Mouse (Mus musculus): ENCODE measurements around the gene Ccr7. TPM values are rescaled to one million over a fixed set of nuclear protein-coding genes. Genes with fewer than 3 reads are reported as not detected.

The Ccr7 gene
- polyA plus RNA-seq, 1 experiment, result not detected

GRCm38 (mm10) chr11:99170547-99171267 lies 15.8 kb upstream of the Ccr7 start:
- Histone ChIP-seq H3K27ac (ENCODE audit: insufficient read depth, low read depth, low read length) (no peak overlapping the region), H3K4me1 (ENCODE audit: control insufficient read depth, insufficient read depth, low read length) (peaks cover 10% of the 10 kb centered on the region), H3K4me3 (ENCODE audit: insufficient read depth, low read length) (no peak overlapping the region)
- TF ChIP-seq CTCF (IDR thresholded peaks at IDR 0.05; ENCODE audit: low read depth, low read length) (no peak), POLR2A (IDR thresholded peaks at IDR 0.05; ENCODE audit: borderline replicate concordance, low read depth, low read length) (no peak)

DNA sequence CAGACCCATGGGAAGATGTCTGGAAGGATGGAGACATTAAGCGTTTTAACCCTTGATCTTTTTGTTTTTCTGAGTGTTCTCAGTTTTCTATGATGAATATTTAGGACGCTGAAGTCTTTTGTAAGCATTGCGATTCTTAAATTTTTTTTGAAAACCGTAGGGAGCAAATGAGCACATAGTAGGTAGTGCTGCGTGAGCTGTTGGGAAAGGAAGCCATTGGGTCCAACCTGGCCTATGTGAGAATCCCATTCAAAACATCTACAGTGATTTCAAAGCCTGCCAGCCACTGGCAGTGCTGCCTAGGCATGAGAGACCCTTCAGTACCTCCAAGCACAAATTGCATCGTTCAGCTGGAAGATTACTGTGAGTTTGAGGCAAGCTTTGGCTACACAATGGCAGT lies 15.1 kb upstream of the Ccr7 start:
- H3K27ac ChIP-seq (ENCODE audit: insufficient read depth, low read depth, low read length), result no peak overlapping the region
- H3K4me1 ChIP-seq (ENCODE audit: control insufficient read depth, insufficient read depth, low read length), result peaks cover 16% of the 10 kb centered on the region
- H3K4me3 ChIP-seq (ENCODE audit: insufficient read depth, low read length), result no peak overlapping the region
- TF ChIP-seq POLR2A (IDR thresholded peaks at IDR 0.05; ENCODE audit: borderline replicate concordance, low read depth, low read length), result no peak
- no peak for TF ChIP-seq CTCF (IDR thresholded peaks at IDR 0.05; ENCODE audit: low read depth, low read length)

- TF ChIP-seq POLR2A (IDR thresholded peaks at IDR 0.05; ENCODE audit: borderline replicate concordance, low read depth, low read length) (no peak), CTCF (IDR thresholded peaks at IDR 0.05; ENCODE audit: low read depth, low read length) (no peak)
- Histone ChIP-seq H3K4me1 (ENCODE audit: control insufficient read depth, insufficient read depth, low read length) (peaks cover 21% of the 10 kb centered on the region), H3K4me3 (ENCODE audit: insufficient read depth, low read length) (no peak overlapping the region), H3K27ac (ENCODE audit: insufficient read depth, low read depth, low read length) (no peak overlapping the region)
Observed at GRCm38 (mm10) chr11:99169438-99169837, 14.6 kb upstream of the Ccr7 start.

DNA sequence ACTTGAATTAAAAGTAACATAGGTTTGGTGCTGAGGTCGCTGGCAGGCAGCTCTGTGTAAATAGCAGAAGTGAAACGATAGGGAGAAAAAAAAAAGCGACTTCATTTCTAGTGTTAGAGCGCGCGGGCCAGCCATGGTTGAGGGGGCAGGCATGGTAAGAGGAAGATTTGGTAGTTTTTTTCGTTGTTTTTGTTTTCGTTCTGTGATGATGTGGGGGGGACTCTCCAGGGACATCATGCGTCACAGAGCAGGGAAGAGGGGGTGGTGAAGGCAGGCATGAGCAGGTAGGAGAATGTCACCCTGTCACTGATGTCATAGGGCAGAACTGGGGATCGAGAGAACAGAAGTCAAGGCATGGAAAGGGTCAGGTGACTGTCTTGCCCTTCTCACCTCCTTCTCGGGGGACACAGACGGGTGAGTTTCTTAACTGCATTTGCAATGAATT lies 13.2 kb upstream of the Ccr7 start:
- Histone ChIP-seq H3K27ac (ENCODE audit: insufficient read depth, low read depth, low read length) (no peak overlapping the region), H3K4me3 (ENCODE audit: insufficient read depth, low read length) (peak overlapping the region; percentile 58), H3K4me1 (ENCODE audit: control insufficient read depth, insufficient read depth, low read length) (peaks cover 23% of the 10 kb centered on the region)
- TF ChIP-seq POLR2A (IDR thresholded peaks at IDR 0.05; ENCODE audit: borderline replicate concordance, low read depth, low read length) (no peak), CTCF (IDR thresholded peaks at IDR 0.05; ENCODE audit: low read depth, low read length) (no peak)

DNA sequence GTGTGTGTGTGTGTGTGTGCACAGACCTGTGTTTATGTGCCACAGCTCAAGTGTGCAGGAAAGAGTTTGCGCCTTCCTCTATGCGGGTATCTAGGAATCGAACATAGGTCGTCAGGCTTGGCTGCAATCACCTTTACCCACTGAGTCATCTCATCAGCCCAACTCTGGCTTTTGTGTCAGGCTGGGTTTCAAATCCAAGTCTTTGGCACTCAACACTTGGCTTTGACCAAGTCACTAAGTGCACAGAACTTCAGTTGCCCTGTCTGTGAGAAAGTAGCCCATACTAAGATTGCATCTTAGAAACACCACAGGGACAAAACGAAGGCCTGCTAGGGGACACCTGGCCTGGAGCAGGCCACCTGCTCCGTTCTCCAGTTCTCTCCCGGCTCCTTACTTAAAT lies 12.7 kb upstream of the Ccr7 start:
- no peak overlapping the region; the same call in 1 of the 2 replicates for H3K27ac ChIP-seq (ENCODE audit: insufficient read depth, low read depth, low read length)
- peaks cover 23% of the 10 kb centered on the region for H3K4me1 ChIP-seq (ENCODE audit: control insufficient read depth, insufficient read depth, low read length)
- TF ChIP-seq POLR2A (IDR thresholded peaks at IDR 0.05; ENCODE audit: borderline replicate concordance, low read depth, low read length) (no peak), CTCF (IDR thresholded peaks at IDR 0.05; ENCODE audit: low read depth, low read length) (no peak)
- H3K4me3 ChIP-seq (ENCODE audit: insufficient read depth, low read length), result no peak overlapping the region

DNA sequence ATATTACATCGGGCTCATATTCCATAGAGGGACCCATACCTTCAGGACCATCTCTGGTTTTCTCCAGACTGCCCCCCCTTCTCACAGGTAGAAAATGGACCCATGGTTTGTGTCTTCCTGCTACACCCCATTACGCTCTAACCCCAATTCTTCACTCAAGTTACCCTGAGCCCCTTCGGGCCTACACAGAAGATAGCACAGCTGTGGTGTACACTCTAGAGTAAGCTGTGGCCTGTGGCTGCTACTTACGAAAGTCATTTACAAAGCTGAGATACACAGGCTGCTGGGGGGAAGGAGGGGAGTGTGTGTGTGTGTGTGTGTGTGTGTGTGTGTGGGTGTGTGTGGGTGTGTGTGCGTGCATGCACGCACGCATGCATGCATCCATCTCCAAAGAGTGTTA lies 11.4 kb upstream of the Ccr7 start:
- Histone ChIP-seq H3K4me1 (ENCODE audit: control insufficient read depth, insufficient read depth, low read length) (peaks cover 23% of the 10 kb centered on the region), H3K27ac (ENCODE audit: insufficient read depth, low read depth, low read length) (no peak overlapping the region), H3K4me3 (ENCODE audit: insufficient read depth, low read length) (no peak overlapping the region)
- TF ChIP-seq POLR2A (IDR thresholded peaks at IDR 0.05; ENCODE audit: borderline replicate concordance, low read depth, low read length) (no peak), CTCF (IDR thresholded peaks at IDR 0.05; ENCODE audit: low read depth, low read length) (no peak)

DNA sequence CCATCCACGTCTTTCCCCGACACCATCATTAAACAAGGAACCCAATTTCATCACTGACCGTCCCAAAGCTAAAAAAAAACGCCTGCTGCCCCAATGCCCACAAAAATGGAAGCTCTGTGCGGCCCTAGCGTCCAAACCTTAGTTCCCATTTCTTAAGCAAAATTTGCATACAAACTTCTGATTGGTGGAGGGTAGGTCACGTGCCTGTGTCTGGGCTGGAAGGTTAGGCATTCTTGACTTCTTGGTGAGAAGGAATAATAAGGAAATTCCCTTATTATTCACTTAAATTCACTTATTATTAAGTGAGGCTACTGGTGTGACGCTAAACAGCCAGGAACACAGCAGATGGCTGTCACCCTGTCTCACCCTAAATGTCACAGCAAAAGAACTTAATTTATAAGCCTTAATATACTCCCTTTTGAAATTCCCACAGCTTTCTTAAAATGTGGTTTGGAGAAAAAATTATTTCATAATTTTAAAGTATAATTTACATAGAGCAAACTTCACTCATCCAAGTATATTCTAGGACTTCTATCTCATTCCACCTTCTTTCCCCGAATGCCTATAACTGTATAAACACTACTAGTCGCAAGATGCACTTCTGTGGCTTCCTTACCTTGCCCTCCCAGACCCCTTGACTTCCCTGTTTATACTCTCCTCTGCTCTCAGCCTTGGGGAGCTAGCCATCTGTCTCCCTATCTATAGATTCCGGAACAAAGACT lies 10.3 kb upstream of the Ccr7 start:
- no peak overlapping the region for H3K4me3 ChIP-seq (ENCODE audit: insufficient read depth, low read length)
- peaks cover 23% of the 10 kb centered on the region for H3K4me1 ChIP-seq (ENCODE audit: control insufficient read depth, insufficient read depth, low read length)
- H3K27ac ChIP-seq (ENCODE audit: insufficient read depth, low read depth, low read length), result no peak overlapping the region
- TF ChIP-seq CTCF (IDR thresholded peaks at IDR 0.05; ENCODE audit: low read depth, low read length) (no peak), POLR2A (IDR thresholded peaks at IDR 0.05; ENCODE audit: borderline replicate concordance, low read depth, low read length) (no peak)

DNA sequence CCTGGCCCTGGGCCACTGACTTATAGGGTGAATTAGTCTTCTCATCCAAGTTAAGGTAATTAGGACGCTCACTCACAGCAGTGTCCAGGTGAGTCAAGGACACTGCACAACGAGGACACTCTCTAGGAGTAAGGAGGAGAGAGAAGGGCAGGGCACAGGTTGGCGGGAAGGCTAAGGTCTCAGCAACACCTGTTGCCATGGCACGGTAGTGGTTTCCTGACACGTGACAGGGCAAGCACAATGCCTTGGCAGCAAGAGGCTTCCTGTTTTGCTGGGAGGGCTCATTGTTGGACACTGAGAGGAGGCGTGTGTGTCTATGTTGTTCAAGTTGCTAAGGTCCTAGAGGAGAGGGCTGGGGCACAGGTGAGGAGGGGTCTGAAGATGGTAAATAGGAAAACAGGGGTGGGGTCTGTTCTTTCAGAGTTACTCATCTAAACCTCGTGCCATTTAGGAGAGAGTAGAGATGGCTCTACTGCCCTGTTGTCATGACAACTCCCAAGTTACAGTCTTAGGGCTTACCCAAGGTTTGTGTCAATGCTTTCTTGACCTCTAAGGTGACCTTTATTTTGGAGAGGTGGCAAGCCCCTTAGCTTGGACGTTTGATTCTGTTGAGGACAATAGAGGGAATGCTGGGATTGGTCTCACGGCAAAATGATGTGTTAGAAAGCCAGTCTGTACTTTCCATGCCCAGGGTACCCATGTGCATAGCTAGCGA lies 8.3 kb upstream of the Ccr7 start:
- Histone ChIP-seq H3K4me1 (ENCODE audit: control insufficient read depth, insufficient read depth, low read length) (peaks cover 20% of the 10 kb centered on the region), H3K4me3 (ENCODE audit: insufficient read depth, low read length) (no peak overlapping the region), H3K27ac (ENCODE audit: insufficient read depth, low read depth, low read length) (no peak overlapping the region)
- no peak for TF ChIP-seq POLR2A (IDR thresholded peaks at IDR 0.05; ENCODE audit: borderline replicate concordance, low read depth, low read length)
- TF ChIP-seq CTCF (IDR thresholded peaks at IDR 0.05; ENCODE audit: low read depth, low read length), result no peak

- H3K4me3 ChIP-seq (ENCODE audit: insufficient read depth, low read length), result no peak overlapping the region
- no peak for TF ChIP-seq POLR2A (IDR thresholded peaks at IDR 0.05; ENCODE audit: borderline replicate concordance, low read depth, low read length)
- TF ChIP-seq CTCF (IDR thresholded peaks at IDR 0.05; ENCODE audit: low read depth, low read length), result no peak
- no peak overlapping the region for H3K27ac ChIP-seq (ENCODE audit: insufficient read depth, low read depth, low read length)
- peaks cover 13% of the 10 kb centered on the region for H3K4me1 ChIP-seq (ENCODE audit: control insufficient read depth, insufficient read depth, low read length)
Observed at GRCm38 (mm10) chr11:99161648-99162047, 6.8 kb upstream of the Ccr7 start.

Data from bone marrow macrophage, adult 2 months (primary cell).